Comparison of ENCODE assay signal across 12 mouse cellular contexts in genomic region chr12:28948889-28949288, GRCm38 (mm10).
DNase-seq lines count a peak whose midpoint lies in the region; ATAC-seq and TF ChIP-seq lines count a peak whose summit lies in the region.
"Had no signal": no experiment of that assay in that cellular context is flagged by ENCODE, and none has a peak within 500 bp of the region (broad histone marks: within the 10 kb centered on the region; RNA-seq: fewer than 3 reads in every experiment).

No protein-coding gene starts in this region.

- H3K4me2 ChIP-seq in forebrain, embryonic 13.5 days, result no peak overlapping the region
- H3K4me2 ChIP-seq in neural tube, embryonic 15.5 days, result no peak overlapping the region
- no peak overlapping the region for H3K4me2 ChIP-seq in intestine, postnatal 0 days (replicated peaks; ENCODE audit: low read depth)

- peaks cover 10% of the 10 kb centered on the region for H3K4me1 ChIP-seq in forebrain, embryonic 13.5 days
- peaks cover 16% of the 10 kb centered on the region for H3K4me1 ChIP-seq in limb, embryonic 10.5 days
- peaks cover 18% of the 10 kb centered on the region for H3K4me1 ChIP-seq in neural tube, embryonic 15.5 days
- no peaks in the 10 kb centered on the region for H3K4me1 ChIP-seq in intestine, postnatal 0 days (replicated peaks; ENCODE audit: control insufficient read depth, insufficient read depth, low read length)

- no peak for TF ChIP-seq CTCF in intestine, postnatal 0 days (IDR thresholded peaks at IDR 0.05; ENCODE audit: low read depth)

- intact Hi-C loops in left cerebral cortex, postnatal 4 days (cut with DNase I), result no loop called here

- peak; percentile 20 for DNase-seq in left cerebral cortex, postnatal 4 days
- no peak for DNase-seq in left cerebral cortex, adult 8-10 months (ENCODE audit: low spot score in 2 of 2)
- DNase-seq in limb, embryonic 10.5 days (ENCODE audit: low spot score), result no peak
- DNase-seq in gastrocnemius, postnatal 4 days (ENCODE audit: low spot score in 2 of 2), result no peak
- DNase-seq in testis, postnatal 14 days (ENCODE audit: low spot score), result no peak
- DNase-seq: gastrocnemius, postnatal 14 days; heart, postnatal 14 days; kidney, adult 9 months had no signal

- H3K36me3 ChIP-seq in forebrain, embryonic 13.5 days (ENCODE audit: poor library complexity, severe bottlenecking), result no peaks in the 10 kb centered on the region
- H3K36me3 ChIP-seq in limb, embryonic 10.5 days, result no peaks in the 10 kb centered on the region
- no peaks in the 10 kb centered on the region for H3K36me3 ChIP-seq in neural tube, embryonic 15.5 days
- no peaks in the 10 kb centered on the region for H3K36me3 ChIP-seq in intestine, postnatal 0 days (ENCODE audit: control insufficient read depth, insufficient read depth)

- H3K9me3 ChIP-seq in forebrain, embryonic 13.5 days (replicated peaks), result no peaks in the 10 kb centered on the region
- no peaks in the 10 kb centered on the region for H3K9me3 ChIP-seq in limb, embryonic 10.5 days (replicated peaks)
- no peaks in the 10 kb centered on the region for H3K9me3 ChIP-seq in neural tube, embryonic 15.5 days (replicated peaks)
- H3K9me3 ChIP-seq in intestine, postnatal 0 days (ENCODE audit: control insufficient read depth), result no peaks in the 10 kb centered on the region

- peak overlapping the region; percentile 57 for H3K27ac ChIP-seq in forebrain, embryonic 13.5 days
- H3K27ac ChIP-seq in limb, embryonic 10.5 days, result peak overlapping the region; percentile 61
- H3K27ac ChIP-seq in neural tube, embryonic 15.5 days (replicated peaks), result peak overlapping the region; percentile 77
- no peak overlapping the region for H3K27ac ChIP-seq in intestine, postnatal 0 days (ENCODE audit: low read depth, low read length)

- H3K9ac ChIP-seq in forebrain, embryonic 13.5 days, result no peak overlapping the region
- H3K9ac ChIP-seq in neural tube, embryonic 15.5 days (replicated peaks), result no peak overlapping the region
- H3K9ac ChIP-seq in intestine, postnatal 0 days (ENCODE audit: low read depth, low read length), result no peak overlapping the region

- ATAC-seq in forebrain, embryonic 13.5 days, result no peak
- ATAC-seq in neural tube, embryonic 15.5 days (ENCODE audit: low FRiP score), result peak; percentile 53; the same call in 1 of the 2 replicates
- ATAC-seq in intestine, postnatal 0 days, result no peak

- 58% methylated on average over 9 of the region's 9 CpGs for WGBS in forebrain, embryonic 13.5 days
- WGBS in limb, embryonic 10.5 days, result 31% methylated on average over 9 of the region's 9 CpGs
- WGBS in neural tube, embryonic 15.5 days, result 12% methylated on average over 9 of the region's 9 CpGs
- WGBS in intestine, postnatal 0 days, result 76% methylated on average over 9 of the region's 9 CpGs

- H3K4me3 ChIP-seq in forebrain, embryonic 13.5 days, result no peak overlapping the region
- H3K4me3 ChIP-seq in limb, embryonic 10.5 days, result no peak overlapping the region
- H3K4me3 ChIP-seq in neural tube, embryonic 15.5 days (replicated peaks), result no peak overlapping the region
- H3K4me3 ChIP-seq in intestine, postnatal 0 days (ENCODE audit: low read depth, low read length), result no peak overlapping the region

- H3K27me3 ChIP-seq in forebrain, embryonic 13.5 days, result no peaks in the 10 kb centered on the region
- no peaks in the 10 kb centered on the region for H3K27me3 ChIP-seq in limb, embryonic 10.5 days (ENCODE audit: low read depth, poor library complexity, severe bottlenecking)
- no peaks in the 10 kb centered on the region for H3K27me3 ChIP-seq in neural tube, embryonic 15.5 days (replicated peaks)
- no peaks in the 10 kb centered on the region for H3K27me3 ChIP-seq in intestine, postnatal 0 days (replicated peaks; ENCODE audit: control insufficient read depth, insufficient read depth, low read length)
- H3K27me3 ChIP-seq: CH12.LX had no signal
